Mouse (Mus musculus) cerebellum, adult 11 months (tissue): ENCODE measurements around the gene Cinp.
A peak's percentile ranks its signal among the peaks of the same experiment; 100 is the strongest.
"Not testable (repeated sequence)": the region's sequence is repeated elsewhere in the genome, so short reads cannot be mapped to it uniquely, and the experiment has no call there.

Experiments used
- DNase-seq: peaks from one replicate; pipeline ENCODE4 v3.0.0; 2022

Cinp gene

DNA sequence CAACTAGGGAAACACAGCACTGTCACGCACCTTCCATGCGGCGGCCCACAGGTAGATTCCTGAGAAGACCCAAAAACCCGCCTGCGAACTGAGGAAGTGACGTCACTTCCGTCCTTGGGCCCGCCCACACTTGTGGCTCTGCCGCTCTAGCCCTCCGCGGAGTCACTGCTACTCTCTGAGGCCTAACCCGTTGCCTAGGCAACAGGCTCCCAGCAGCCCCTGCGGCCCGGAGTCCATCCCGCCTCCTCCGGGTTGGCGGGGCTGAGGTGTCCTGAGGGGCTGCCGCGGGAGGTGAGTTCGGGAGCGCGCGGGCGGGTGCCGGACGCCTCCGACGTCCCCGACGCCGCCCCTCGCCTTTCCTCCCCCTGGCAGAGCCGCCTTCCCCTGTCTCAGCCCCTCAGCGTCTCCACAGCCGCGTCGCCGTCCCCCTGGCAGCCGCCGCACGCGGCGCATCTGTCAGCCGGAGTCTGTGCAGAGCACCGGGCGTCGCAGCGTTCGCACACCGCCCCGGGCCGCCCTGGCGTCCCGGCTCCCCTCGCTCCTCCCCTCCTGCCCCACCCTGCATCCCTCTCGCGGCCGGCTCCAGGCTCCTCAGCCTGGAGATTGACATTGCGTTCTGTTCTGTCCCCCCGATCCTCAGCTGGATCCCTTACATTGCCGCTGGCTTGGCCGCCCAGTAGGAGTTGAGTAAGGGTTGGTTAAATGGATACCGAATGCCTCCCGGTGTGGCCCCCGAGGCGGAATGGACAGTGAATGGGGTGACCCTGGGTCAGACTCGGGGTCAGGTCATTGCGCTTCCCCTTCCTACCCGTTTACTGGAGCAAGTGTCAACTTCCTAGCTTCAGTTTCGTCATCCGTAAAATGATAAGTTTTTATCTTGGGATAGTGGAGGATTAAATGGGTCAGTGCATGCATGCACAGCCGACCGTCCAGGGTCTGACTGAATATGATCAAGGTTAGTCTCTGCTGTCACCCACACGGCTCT lies at the start of gene Cinp, which contains the start of gene Tecpr2:
Cinp (minus strand) TSS at position 110 of the 985 bp plus-strand sequence.
Tecpr2 (plus strand) TSS at position 229 of the 985 bp plus-strand sequence.
- DNase-seq: peak; percentile 95

DNA sequence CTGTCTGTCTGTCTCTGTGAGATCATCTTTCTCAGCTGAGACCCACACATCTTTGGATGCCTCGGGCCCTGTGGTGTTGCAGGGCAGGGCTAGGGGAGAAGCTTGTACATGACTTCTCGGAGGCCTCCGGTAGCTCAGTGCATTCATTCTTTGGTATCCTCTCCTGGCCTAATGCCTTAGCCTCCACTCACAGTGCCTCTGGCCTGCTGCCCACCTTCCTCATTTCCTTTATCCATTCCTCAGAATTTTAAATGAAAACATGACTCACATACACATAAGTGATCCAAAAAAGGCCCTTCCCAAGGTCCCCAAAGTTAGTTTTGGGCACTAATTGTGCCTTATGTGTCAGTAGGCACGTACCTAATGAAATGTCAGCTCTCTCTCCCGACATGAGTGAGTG lies 48.6 kb upstream of the Cinp start:
- DNase-seq: no peak

DNA sequence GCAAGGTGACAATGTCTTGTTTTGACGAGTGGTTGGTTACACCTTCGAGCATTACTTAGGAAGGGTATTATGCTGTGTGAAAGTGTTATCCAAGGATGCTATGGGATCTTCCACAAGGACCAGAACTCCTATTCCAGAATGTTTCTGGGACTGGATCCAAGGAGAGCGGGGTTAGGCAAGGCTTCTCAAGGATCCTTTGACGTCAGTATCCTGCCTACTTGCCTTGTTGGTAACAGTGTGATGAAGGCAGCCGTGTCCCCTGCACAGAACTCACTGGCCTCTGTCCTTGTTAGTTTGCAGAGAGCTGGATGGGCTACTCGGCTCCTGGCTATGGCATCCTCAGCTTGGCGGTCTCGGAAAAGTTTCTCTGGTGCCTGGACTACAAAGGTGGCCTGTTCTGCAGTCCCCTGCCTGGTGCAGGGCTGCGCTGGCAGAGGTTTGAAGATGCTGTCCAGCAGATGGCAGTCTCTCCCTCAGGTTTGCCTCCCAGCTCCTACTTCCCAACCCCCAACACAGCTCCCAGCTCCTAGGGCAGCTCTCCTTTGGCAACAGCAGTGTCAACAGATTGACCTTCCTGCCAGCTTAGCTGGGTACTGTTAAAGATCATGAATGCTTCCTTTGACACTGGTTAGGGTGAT lies 47.2 kb upstream of the Cinp start:
- DNase-seq: peak; percentile 90

DNA sequence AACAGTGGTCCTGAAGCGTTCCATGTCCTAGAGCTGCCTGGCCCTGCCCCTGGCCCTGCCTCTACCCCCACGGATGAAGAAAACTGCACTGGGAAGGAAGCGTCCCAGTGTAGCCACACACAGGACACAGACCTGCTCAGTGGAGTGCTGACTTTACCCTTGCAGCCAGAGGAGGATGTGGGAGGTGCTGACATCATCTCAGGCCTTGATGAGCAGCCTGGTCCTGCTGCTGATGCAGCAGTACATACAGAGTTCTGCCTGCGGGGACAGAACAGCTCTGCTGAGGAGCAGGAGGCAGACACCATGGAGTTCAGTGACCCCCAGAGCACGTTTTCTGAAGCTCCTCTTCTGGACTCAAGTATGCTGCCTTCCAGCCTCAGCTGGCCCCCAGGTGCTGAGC lies 43.9 kb upstream of the Cinp start:
- DNase-seq: no peak

DNA sequence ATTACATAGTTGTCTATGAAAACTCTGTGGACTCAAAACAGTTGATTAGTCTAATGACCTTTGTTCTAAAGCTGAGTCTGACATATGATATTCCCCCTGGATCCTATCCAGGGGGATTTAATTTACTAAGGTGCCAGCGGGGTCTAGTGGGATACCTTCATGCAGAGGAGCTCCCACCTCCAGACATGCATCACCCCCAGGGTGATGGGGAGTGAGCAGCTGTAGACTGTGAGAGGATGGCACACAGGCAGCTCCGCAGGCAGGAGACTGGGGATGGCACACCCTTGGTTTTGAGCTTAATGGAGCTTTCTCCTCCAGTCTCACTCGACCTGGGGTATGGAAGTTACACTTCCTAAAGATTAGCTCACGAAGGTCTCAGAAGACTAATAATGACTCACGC lies 32.6 kb upstream of the Cinp start:
- no peak for DNase-seq

DNA sequence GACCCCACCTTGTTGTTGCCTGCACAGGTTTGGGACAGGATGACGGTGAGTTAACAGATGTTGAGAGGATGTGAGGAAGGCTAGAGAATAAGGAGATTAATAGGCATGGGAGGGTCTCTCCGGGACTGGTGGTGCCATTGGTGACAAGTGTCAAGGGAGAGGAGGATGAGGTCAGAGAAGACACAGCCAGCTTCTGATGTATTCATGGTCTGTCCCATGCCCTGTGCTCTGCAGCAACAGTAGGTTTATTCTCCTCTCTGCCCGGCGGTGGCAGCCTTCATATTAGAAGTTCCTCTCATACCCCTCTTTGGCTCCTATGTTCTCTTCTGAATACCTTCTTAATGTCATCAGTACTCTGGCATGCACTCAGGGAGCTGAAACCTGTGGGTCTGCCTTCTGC lies 31.3 kb upstream of the Cinp start:
- no peak for DNase-seq

DNA sequence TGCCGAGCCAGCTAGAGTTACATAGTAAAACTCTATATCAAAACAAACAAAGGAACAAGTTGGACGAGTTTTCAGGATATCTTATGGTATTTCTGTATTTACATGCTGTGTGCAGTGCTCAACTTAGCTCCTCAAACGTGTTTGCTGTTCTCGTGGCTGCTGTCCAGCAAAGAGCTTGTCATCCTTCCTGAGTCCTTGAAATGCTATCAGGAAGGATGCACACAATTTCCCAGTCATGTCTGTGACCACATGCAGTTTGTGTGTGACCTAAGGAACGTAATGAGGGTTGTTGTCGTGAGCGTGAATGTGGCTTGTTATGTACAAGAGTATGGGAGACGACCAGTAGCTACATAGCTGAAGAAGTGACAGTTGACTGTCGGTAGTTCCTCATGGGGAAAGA lies 26.8 kb upstream of the Cinp start:
- DNase-seq: no peak

DNA sequence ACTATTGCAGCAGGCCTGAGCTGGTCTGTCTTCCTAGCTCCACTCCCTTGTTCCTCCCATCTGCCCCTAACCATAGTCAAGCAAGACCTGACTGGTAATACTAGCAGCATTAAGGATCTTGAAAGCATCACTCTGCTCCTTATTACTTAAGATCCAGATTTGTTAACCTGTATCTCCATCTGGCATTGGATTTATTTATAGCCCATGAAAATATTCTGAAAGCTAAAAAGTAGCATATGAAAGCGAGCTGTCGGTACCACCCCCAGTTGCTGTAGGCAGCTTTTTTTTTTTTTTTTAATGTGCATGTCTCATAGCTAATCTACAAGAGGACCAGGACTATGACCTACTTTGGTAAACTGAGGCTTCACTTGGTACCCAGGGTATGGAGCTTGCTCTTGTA lies 21.0 kb upstream of the Cinp start:
- no peak for DNase-seq

DNA sequence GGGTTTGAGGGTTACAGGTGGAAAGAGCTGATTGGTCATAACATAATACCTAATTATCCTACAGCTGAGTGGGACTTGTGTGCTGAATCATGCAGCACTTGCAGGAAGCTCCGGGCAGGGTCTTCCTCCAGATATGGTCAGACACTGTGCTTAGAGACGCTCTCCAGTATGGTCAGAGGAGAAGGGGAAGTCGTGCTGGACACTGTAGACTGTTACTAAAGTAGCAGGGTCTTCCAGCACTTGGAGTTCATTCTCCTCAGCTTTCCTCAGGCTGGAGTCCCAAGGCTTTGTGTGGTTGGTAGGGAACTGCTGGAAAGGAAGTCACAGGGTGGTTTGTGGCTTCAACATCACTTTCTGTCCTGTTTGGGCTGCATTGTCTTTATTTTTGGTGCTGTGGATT lies 18.9 kb upstream of the Cinp start:
- DNase-seq: no peak

DNA sequence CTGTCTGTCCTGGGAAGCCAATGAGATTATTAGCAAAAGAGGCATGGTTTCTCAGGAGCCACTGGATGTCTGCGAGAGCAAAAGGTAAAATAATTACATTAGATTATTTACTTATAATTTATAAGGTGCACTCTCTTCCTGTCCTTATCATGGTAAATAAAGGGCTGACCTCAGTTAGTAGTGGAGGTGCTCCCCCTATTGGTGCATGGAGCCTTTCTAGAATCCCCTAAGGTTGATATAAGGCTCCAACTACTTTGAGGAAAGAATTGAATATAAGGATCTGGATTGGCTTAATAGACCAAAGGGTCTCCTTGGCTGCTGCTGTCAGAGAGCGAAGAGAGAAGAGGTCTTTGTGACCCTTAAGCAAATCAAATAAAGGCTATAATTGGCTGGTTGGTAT lies 14.6 kb upstream of the Cinp start:
- no peak for DNase-seq

DNA sequence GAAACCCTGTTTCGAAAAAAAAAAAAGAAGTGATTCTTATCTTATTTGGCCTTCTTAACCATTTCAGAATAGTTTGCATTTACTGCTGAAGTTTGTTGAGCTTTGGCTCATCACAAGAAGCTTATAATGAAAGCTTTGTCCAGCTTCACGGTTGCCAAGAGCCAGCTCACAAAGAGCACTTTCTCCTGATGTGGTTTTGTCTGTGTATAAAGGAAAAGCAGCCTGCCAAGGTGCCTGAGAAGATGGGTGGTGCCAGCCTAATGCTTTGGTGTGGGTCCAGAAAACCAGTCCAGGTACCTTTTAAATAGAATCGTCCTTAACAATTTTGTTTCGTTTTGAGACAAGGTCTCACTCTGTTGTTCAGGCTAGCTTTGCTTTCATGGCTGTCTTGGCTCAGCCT lies 13.2 kb upstream of the Cinp start:
- DNase-seq: no peak

DNA sequence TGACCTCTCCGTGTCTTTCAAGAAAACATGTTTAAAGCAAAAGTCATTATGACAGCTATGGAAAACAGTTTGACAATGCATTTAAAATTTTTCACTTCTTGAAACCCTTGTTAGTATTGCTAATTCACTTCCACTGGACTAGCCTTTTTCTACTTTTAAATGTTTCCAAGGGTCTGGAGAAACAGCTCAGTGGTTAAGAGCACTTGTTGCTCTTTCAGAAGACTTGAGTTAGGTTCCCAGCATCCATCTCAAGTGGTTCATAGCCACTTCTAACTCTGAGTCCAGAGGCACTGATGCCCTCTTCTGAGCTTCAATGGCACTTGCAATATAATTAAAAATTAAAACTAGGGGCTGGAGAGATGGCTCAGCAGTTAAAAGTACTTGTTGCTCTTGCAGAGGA lies 2.9 kb upstream of the Cinp start:
- no peak for DNase-seq

DNA sequence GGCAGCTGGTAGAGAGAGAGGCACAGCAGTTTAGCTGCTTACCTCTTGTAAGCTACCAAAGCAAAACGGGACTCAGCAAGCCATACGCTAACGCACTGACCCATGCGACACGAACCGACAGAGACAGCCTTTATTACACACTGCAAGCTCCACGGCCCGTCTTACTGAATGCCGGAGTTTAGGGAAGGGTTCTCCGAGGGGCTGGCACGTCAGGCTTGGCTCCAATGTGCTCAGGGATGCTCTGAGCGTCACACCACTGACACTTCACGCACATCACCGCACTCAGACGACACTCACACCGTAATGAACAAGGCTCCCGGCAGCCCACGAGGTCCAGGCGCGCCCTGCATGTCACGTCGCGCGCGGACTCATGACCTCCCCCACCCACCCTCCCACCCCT lies 339 bp downstream of the Cinp start:
- DNase-seq: no peak

DNA sequence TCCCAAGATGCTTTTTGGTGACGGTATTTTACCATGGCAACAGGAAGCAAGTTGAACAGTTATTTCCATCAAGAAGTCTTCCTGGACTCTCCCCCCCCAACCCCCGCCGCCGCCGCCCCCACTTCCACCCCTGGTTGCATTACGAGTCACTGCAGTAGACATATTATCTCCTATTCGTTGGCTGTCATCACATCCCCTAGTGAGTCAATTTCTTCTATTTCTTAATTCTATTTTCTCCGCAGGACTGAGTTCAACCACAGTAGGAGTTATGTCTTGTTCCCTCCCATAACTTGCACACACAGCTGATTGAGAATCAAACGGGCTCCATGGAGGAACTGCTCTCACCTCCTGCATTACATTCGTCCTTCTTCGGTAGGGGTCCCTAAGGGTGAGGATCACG lies 839 bp downstream of the Cinp start:
- no peak for DNase-seq

DNA sequence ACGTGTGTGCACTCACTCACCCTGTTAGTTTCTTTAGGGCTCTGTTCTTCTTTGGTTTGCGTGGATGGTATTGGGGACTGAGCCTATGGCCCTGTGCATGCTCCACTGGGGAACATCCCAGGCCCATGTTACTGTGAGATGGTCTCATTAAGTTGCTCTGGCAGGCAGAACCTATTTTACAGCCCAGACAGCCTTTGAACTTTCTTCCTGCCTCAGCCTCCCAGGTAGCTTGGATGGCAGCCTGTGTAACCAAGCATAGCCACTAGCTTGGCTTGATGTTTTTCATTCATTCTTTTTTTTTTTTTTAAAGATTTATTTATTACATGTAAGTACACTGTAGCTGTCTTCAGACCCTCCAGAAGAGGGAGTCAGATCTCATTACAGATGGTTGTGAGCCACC lies 3.7 kb downstream of the Cinp start:
- no peak for DNase-seq

DNA sequence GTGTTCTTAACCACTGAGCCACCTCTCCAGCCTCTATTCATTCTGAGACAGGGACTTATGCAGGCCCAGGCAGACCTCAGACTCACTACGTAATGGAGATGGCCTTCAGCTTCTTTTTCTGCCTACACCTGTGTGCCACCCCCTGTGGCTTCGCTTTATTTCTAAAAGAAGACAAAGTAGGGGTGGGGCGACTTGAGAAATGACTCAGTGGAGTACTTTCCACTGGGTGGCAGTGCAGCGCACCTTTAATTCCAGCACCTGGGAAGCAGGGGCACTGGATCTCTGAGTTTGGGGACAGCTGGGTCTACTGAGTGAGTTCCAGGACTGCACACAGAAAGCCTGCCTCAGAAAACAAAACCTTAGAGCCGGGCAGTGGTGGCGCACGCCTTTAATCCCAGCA lies 6.7 kb downstream of the Cinp start:
- no peak for DNase-seq

DNA sequence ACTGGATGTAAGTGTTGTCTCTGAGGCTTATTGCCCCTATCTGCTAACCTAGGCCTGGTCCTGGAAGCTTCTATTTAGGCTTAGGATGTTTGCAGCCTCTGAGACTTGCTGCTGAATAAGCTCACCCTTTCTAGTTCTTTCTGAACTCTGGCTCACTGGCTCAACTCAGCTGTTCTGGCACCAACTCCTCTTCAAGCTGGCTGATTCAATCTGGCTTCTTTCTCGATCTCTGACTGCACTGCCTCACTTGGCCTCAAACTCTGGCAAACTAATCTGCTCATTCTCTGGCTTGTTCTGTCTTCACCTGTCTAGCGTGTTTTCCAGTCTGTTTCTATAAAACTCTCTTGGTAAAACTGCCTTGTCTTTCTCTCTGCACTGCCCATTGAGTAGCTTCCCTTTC lies 13.6 kb downstream of the Cinp start:
- no peak for DNase-seq

DNA sequence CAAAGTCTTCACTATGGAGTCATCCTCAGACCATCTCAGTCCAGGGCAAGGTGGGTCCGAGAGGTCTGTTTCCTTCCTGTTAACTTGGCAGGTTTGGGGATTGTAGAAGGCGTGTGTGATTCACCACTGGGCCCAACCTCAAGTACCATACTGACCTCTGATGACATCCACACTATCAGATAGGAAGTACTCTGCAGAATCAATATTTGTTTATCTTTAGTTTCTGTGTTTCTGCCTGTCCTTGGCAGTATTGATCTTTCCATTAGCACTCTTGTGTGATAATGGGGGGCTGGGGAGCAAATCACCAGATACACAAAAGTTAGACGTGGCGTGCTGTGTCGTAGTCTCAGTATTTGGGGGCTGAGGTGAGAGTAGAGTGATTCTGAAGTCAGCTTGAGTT lies 17.7 kb downstream of the Cinp start:
- DNase-seq: no peak

DNA sequence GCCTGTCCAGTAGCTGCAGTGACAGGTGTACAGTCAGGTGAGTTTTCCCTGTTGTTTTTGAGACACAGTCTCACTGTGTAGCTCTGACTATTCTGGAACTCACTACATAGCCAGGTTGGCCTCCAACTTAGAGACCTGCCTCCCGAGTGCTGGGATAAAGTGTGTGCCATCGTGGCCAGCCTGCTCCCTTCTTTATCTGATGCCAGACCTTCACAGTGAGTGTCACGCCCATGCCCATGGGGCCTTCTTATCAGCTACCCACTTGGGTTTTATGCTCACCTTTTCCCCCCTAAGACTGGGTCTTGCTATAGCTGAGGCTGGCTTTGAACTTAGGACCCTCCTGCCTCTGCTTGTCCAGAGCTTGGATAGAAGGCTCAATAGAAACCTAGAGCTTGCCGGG lies 18.8 kb downstream of the Cinp start:
- DNase-seq: no peak

DNA sequence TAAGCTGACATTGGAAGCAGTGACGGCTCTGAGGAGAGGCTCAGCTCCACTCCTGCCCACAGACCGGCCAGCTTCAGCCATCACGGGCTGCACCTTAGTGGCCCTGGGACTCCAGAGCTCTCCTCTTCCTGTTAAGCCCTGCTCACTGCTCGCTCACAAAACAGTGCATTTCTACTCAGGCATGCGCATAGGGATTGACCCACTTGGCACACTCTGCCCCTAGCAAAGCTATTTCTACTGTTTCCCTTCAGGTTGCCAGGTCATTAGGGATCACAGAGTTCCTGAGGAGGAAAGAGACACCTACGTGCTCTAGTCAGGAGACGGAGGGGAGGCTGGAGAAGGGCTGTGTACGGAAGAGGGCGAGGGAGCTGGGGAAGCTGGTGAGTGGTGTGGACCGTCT lies 23.0 kb downstream of the Cinp start:
- DNase-seq: no peak

DNA sequence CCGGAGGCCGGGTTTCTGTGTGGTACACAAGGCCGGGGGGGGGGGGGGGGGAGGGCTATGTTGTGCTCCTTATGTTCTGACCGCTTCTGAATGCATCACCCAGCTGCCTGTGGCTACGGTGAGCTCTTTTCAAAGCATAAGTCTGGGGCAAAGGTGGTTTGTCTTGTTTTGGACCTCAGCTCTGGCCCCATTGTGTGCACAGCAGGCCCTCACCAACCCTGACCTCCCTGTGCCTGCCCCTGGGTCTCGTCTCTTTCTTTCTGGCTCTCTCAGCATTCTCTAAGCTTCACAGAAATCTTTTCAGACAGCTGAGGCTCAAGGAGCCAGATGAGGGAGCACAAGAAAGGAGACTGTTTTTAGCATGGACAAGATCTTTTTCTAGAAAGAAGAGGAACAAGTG lies 23.4 kb downstream of the Cinp start:
- DNase-seq: no peak

DNA sequence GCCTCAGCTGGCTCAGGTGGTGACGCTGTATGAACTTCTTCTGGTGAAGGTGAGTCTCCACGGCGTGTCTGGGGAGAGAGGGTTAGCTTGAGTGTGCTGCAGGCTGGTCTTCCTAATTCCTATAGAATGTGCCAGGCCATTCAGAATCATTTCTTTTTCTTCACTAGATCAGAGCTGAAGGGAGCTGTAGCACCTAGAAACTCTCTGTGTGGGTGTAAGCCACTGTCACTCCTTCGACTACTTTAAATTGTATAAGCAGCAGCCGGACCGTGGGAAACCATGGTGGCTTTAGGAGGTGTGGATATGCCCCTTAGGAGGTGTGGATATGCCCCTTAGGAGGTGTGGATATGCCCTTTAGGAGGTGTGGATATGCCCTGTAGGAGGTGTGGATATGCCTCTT lies 24.9 kb downstream of the Cinp start:
- no peak for DNase-seq

DNA sequence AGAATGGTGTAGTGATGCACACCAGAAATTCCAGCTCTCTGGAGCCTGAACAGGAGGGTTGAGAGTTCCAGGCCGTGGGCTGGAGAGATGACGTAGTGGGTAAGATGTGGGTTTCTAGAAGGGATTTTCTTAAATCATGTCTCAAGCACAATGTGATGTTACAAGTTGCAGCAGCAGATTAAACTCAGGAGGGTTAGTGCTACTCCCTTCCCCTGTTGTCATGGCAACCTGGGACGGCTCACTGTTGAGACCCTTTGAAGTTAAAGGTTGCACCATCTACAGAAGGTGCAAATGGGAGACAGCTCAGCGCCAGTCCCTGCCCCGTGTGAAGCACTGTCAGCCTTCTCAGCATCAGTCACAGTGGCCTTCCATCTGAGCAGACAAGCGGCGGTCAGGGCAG lies 27.7 kb downstream of the Cinp start:
- DNase-seq: no peak

DNA sequence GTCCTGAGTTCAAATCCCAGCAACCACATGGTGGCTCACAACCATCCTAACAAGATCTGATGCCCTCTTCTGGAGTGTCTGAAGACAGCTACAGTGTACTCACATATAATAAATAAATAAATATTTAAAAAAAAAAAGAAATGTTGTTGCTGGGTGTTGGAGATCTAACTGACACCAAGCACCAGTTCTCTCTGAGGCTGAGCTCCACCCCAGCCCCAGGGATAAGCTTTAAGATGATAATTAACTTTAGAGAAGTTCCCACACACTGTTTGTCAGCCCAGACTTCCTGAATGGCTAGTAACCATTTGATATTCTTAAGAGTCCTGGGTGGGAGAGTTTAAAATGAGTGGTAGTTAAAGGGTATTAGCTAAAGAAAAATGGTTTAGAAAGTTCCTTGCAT lies 28.7 kb downstream of the Cinp start:
- no peak for DNase-seq

DNA sequence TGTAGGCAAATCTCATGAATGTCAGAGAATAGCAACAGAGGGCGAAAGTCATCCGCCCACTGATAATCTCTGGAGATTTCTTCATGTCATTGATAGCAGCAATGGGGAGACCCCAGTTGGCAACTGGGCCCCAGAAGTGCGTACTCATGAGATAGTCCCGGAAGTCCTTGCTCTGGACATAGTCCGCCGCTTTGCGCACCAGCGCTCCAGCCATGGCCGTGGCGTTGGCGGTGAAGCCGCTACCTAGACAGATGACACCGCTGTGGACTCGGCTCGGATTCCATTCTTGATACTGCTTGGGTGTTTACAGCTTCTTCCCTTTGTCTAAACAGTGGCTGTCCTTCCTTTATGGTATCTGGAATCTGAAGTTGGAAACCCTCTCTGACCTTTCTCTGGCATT lies 30.3 kb downstream of the Cinp start:
- not testable (repeated sequence) for DNase-seq
